Mouse (Mus musculus): ENCODE data around the gene Syngr2.
"Not testable (repeated sequence)": the region's sequence is repeated elsewhere in the genome, so short reads cannot be mapped to it uniquely, and the experiment has no call there.

The Syngr2 gene

GRCm38 (mm10) chr11:117815850-117816249, 6.4 kb downstream of the Syngr2 start:
- not testable (repeated sequence) for DNase-seq

- no peak for DNase-seq
Measured at GRCm38 (mm10) chr11:117816389-117816996, 7.0 kb downstream of the Syngr2 start.

GRCm38 (mm10) chr11:117819095-117819494, 9.6 kb downstream of the Syngr2 start:
- no peak for DNase-seq

GRCm38 (mm10) chr11:117820173-117820572, 10.7 kb downstream of the Syngr2 start:
- DNase-seq, result no peak

- no peak for DNase-seq
Measured at GRCm38 (mm10) chr11:117821868-117822267, 12.4 kb downstream of the Syngr2 start.

GRCm38 (mm10) chr11:117822728-117823241, 13.3 kb downstream of the Syngr2 start:
- DNase-seq, result no peak

GRCm38 (mm10) chr11:117823411-117823810, 13.9 kb downstream of the Syngr2 start:
- DNase-seq, result no peak

- DNase-seq, result peak; percentile 74
Measured at GRCm38 (mm10) chr11:117824060-117824969, 14.8 kb downstream of the Syngr2 start.

- DNase-seq, result no peak
Measured at GRCm38 (mm10) chr11:117825333-117826101, 16.0 kb downstream of the Syngr2 start, which contains the start of the genes Afmid and Tk1. Gene Afmid (plus strand): TSS chr11:117825924. Gene Tk1 (minus strand): TSS chr11:117826092.

GRCm38 (mm10) chr11:117826164-117826563, 16.7 kb downstream of the Syngr2 start:
- no peak for DNase-seq

GRCm38 (mm10) chr11:117826916-117827315, 17.4 kb downstream of the Syngr2 start:
- no peak for DNase-seq

GRCm38 (mm10) chr11:117827386-117827785, 17.9 kb downstream of the Syngr2 start:
- no peak for DNase-seq

- no peak for DNase-seq
Measured at GRCm38 (mm10) chr11:117828149-117828887, 18.9 kb downstream of the Syngr2 start.

GRCm38 (mm10) chr11:117828888-117829604, 19.6 kb downstream of the Syngr2 start:
- DNase-seq, result no peak

- no peak for DNase-seq
Measured at GRCm38 (mm10) chr11:117829671-117830215, 20.3 kb downstream of the Syngr2 start.

- no peak for DNase-seq
Measured at GRCm38 (mm10) chr11:117830401-117830800, 20.9 kb downstream of the Syngr2 start.

- peak; percentile 65 for DNase-seq
Measured at GRCm38 (mm10) chr11:117832086-117832969, 22.9 kb downstream of the Syngr2 start.

- DNase-seq, result not testable (repeated sequence)
Measured at GRCm38 (mm10) chr11:117833509-117833908, 24.0 kb downstream of the Syngr2 start.

- DNase-seq, result no peak
Measured at GRCm38 (mm10) chr11:117834086-117834485, 24.6 kb downstream of the Syngr2 start.

GRCm38 (mm10) chr11:117836306-117836705, 26.8 kb downstream of the Syngr2 start:
- DNase-seq, result peak; percentile 54
